Comparison of ENCODE assay signal across 17 mouse cellular contexts in genomic region chr2:163758146-163758545, GRCm38 (mm10).
"Had no signal": no experiment of that assay in that cellular context is flagged by ENCODE, and none has a peak within 500 bp of the region (broad histone marks: within the 10 kb centered on the region; RNA-seq: fewer than 3 reads in every experiment).

No protein-coding gene starts in this region.

- DNase-seq: left cerebral cortex, postnatal 4 days; liver; liver, embryonic 13.5 days; liver, postnatal 0 days; lung, adult 18-20 months; lung, adult 2 months; lung, embryonic 14.5 days; lung, postnatal 10 days; lung, postnatal 14 days; lung, postnatal 36 days; lung, postnatal 4 days; midbrain, embryonic 14.5 days had no signal

- ATAC-seq: liver, embryonic 12.5 days; liver, postnatal 0 days; lung, postnatal 0 days; midbrain, embryonic 13.5 days; midbrain, embryonic 15.5 days; midbrain, embryonic 16.5 days had no signal
